Mouse (Mus musculus) kidney, embryonic 15.5 days (tissue): Measurements from ENCODE around the gene A730049H05Rik. TPM values are rescaled to one million over a fixed set of nuclear protein-coding genes. Genes with fewer than 3 reads are reported as not detected.

Source experiments
- ATAC-seq: fragments of 200-750 bp; cut with Nextera tagmentation; replicated peaks from 2 replicates; pipeline ENCODE4 v1.8.0; 2017; ENCODE audit warnings: moderate TSS enrichment; ENCODE audit not compliant: low FRiP score
- H3K27ac ChIP-seq: fragments of 300-500 bp; sonication (generic); 2 replicates; pipeline ENCODE4 v1.5.1; 2015; ENCODE audit warnings: mild to moderate bottlenecking, inconsistent platforms
- H3K27me3 ChIP-seq: fragments of 300-500 bp; sonication (generic); 2 replicates; pipeline ENCODE4 v1.6.1; 2015; ENCODE audit warnings: inconsistent platforms
- H3K36me3 ChIP-seq: fragments of 300-500 bp; sonication (generic); 2 replicates; pipeline ENCODE4 v1.6.1; 2015; ENCODE audit warnings: inconsistent platforms
- H3K4me1 ChIP-seq: fragments of 300-500 bp; sonication (generic); 2 replicates; pipeline ENCODE4 v1.6.1; 2015; ENCODE audit warnings: inconsistent platforms
- H3K4me2 ChIP-seq: fragments of 300-500 bp; sonication (generic); 2 replicates; pipeline ENCODE4 v1.6.1; 2015; ENCODE audit warnings: moderate library complexity, mild to moderate bottlenecking, inconsistent platforms
- H3K4me3 ChIP-seq: fragments of 300-500 bp; sonication (generic); replicated peaks from 2 replicates; pipeline ENCODE4 v1.5.1; 2015; ENCODE audit warnings: mild to moderate bottlenecking, inconsistent platforms
- H3K9ac ChIP-seq: fragments of 300-500 bp; sonication (generic); 2 replicates; pipeline ENCODE4 v1.6.1; 2015; ENCODE audit warnings: mild to moderate bottlenecking, inconsistent platforms
- H3K9me3 ChIP-seq: fragments of 300-500 bp; sonication (generic); replicated peaks from 2 replicates; pipeline ENCODE4 v1.6.1; 2016; ENCODE audit warnings: inconsistent platforms
- WGBS: fragments of 180-500 bp; shearing (Covaris S2); methylation state at CpG from one replicate; pipeline ENCODE4 v1.1.7; 2015; ENCODE audit warnings: mixed read lengths; 5-methylcytosine and 5-hydroxymethylcytosine counted together
- polyA plus RNA-seq: library from polyadenylated mRNA; unstranded; fragments of >200 nt; fragmentation: Nextera tagmentation; extraction: Ambion mirVana; gene quantifications from 2 replicates; pipeline ENCODE4 v1.2.1, GENCODE M21; 2015

The A730049H05Rik gene
- 1.9 and 2.9 TPM in 2 replicates for polyA plus RNA-seq

- Histone ChIP-seq H3K36me3 (peaks cover 55% of the 10 kb centered on the region), H3K4me2 (no peak within 1 kb of the TSS), H3K4me3 (no peak within 1 kb of the TSS), H3K4me1 (peaks cover 26% of the 10 kb centered on the region), H3K9me3 (no peaks in the 10 kb centered on the region), H3K27ac (peak within 1 kb of the TSS; percentile 41; the same call in 1 of the 2 replicates), H3K9ac (no peak within 1 kb of the TSS), H3K27me3 (no peaks in the 10 kb centered on the region)
- 27% methylated on average over 8 of the region's 8 CpGs for WGBS
- ATAC-seq: 0 out of 2 replicates have a peak, but pooled peaks have one; percentile 29
These were observed at the start of gene A730049H05Rik for GRCm38 (mm10) chr6:92816311-92816751. A730049H05Rik (plus strand) TSS chr6:92816478.

GRCm38 (mm10) chr6:92776356-92776755 is 39.9 kb upstream of the A730049H05Rik start:
- H3K27me3 ChIP-seq: no peaks in the 10 kb centered on the region
- H3K4me3 ChIP-seq: no peak overlapping the region
- 32% methylated on average over 2 of the region's 2 CpGs for WGBS
- 0 out of 2 replicates have a peak, but pooled peaks have one; percentile 36 for ATAC-seq
- peaks cover 5% of the 10 kb centered on the region; the same call in 1 of the 2 replicates for H3K4me1 ChIP-seq
- peaks cover 64% of the 10 kb centered on the region for H3K36me3 ChIP-seq
- H3K9ac ChIP-seq: no peak overlapping the region
- no peaks in the 10 kb centered on the region for H3K9me3 ChIP-seq
- no peak overlapping the region for H3K27ac ChIP-seq
- no peak overlapping the region for H3K4me2 ChIP-seq

GRCm38 (mm10) chr6:92779140-92779934 is 36.9 kb upstream of the A730049H05Rik start:
- H3K4me3 ChIP-seq: no peak overlapping the region
- 76% methylated on average over 11 of the region's 11 CpGs for WGBS
- H3K4me2 ChIP-seq: no peak overlapping the region
- peaks cover 68% of the 10 kb centered on the region for H3K36me3 ChIP-seq
- no peaks in the 10 kb centered on the region for H3K27me3 ChIP-seq
- no peaks in the 10 kb centered on the region for H3K9me3 ChIP-seq
- H3K4me1 ChIP-seq: peaks cover 5% of the 10 kb centered on the region; the same call in 1 of the 2 replicates
- no peak overlapping the region for H3K27ac ChIP-seq
- no peak; the same call in 1 of the 2 replicates for ATAC-seq
- H3K9ac ChIP-seq: no peak overlapping the region

- no peak for ATAC-seq
- no peak overlapping the region for H3K27ac ChIP-seq
- H3K4me3 ChIP-seq: no peak overlapping the region
- no peak overlapping the region for H3K4me2 ChIP-seq
- WGBS: 36% methylated on average over 5 of the region's 5 CpGs
- peaks cover 5% of the 10 kb centered on the region; the same call in 1 of the 2 replicates for H3K4me1 ChIP-seq
- no peak overlapping the region for H3K9ac ChIP-seq
- H3K27me3 ChIP-seq: no peaks in the 10 kb centered on the region
- no peaks in the 10 kb centered on the region for H3K9me3 ChIP-seq
- peaks cover 69% of the 10 kb centered on the region for H3K36me3 ChIP-seq
These were observed 36.4 kb upstream of the A730049H05Rik start for GRCm38 (mm10) chr6:92779935-92780205.

- no peak for ATAC-seq
- Histone ChIP-seq H3K36me3 (peaks cover 70% of the 10 kb centered on the region), H3K4me3 (no peak overlapping the region), H3K27ac (no peak overlapping the region), H3K4me2 (no peak overlapping the region), H3K4me1 (peaks cover 5% of the 10 kb centered on the region; the same call in 1 of the 2 replicates), H3K27me3 (no peaks in the 10 kb centered on the region), H3K9ac (no peak overlapping the region), H3K9me3 (no peaks in the 10 kb centered on the region)
- 88% methylated on average over 6 of the region's 6 CpGs for WGBS
These were observed 34.8 kb upstream of the A730049H05Rik start for GRCm38 (mm10) chr6:92781446-92781845.

GRCm38 (mm10) chr6:92784782-92785181 is 31.5 kb upstream of the A730049H05Rik start:
- Histone ChIP-seq H3K27me3 (no peaks in the 10 kb centered on the region), H3K4me2 (no peak overlapping the region), H3K4me1 (peaks cover 13% of the 10 kb centered on the region), H3K36me3 (peaks cover 56% of the 10 kb centered on the region), H3K27ac (no peak overlapping the region), H3K9me3 (no peaks in the 10 kb centered on the region), H3K9ac (no peak overlapping the region), H3K4me3 (no peak overlapping the region)
- ATAC-seq: no peak
- 23% methylated on average over 7 of the region's 7 CpGs for WGBS

- WGBS: 20% methylated on average over 20 of the region's 20 CpGs
- H3K27me3 ChIP-seq: no peaks in the 10 kb centered on the region
- H3K9me3 ChIP-seq: no peaks in the 10 kb centered on the region
- peaks cover 10% of the 10 kb centered on the region; the same call in 1 of the 2 replicates for H3K4me1 ChIP-seq
- peak; percentile 33; the same call in 1 of the 2 replicates for ATAC-seq
- H3K27ac ChIP-seq: no peak overlapping the region
- no peak overlapping the region for H3K9ac ChIP-seq
- peak overlapping the region; percentile 24 for H3K4me3 ChIP-seq
- H3K4me2 ChIP-seq: peak overlapping the region; percentile 53
- peaks cover 65% of the 10 kb centered on the region for H3K36me3 ChIP-seq
These were observed 29.4 kb upstream of the A730049H05Rik start for GRCm38 (mm10) chr6:92786701-92787375.

GRCm38 (mm10) chr6:92787376-92787712 is 28.9 kb upstream of the A730049H05Rik start:
- H3K4me2 ChIP-seq: peak overlapping the region; percentile 53
- no peaks in the 10 kb centered on the region for H3K9me3 ChIP-seq
- no peaks in the 10 kb centered on the region for H3K27me3 ChIP-seq
- 2% methylated on average over 11 of the region's 12 CpGs for WGBS
- no peak overlapping the region for H3K27ac ChIP-seq
- H3K4me1 ChIP-seq: peaks cover 10% of the 10 kb centered on the region; the same call in 1 of the 2 replicates
- peak; percentile 87 for ATAC-seq
- H3K9ac ChIP-seq: no peak overlapping the region
- peaks cover 62% of the 10 kb centered on the region for H3K36me3 ChIP-seq
- peak overlapping the region; percentile 24 for H3K4me3 ChIP-seq

GRCm38 (mm10) chr6:92793804-92794203 is 22.5 kb upstream of the A730049H05Rik start:
- 87% methylated on average over 6 of the region's 6 CpGs for WGBS
- no peaks in the 10 kb centered on the region for H3K27me3 ChIP-seq

GRCm38 (mm10) chr6:92801462-92801861 is 14.8 kb upstream of the A730049H05Rik start:
- H3K4me2 ChIP-seq: no peak overlapping the region

More at GRCm38 (mm10) chr6:92793804-92794203, 22.5 kb upstream of the A730049H05Rik start:
- ATAC-seq: no peak
- Histone ChIP-seq H3K9ac (no peak overlapping the region), H3K4me2 (no peak overlapping the region), H3K4me1 (no peaks in the 10 kb centered on the region), H3K9me3 (no peaks in the 10 kb centered on the region), H3K4me3 (no peak overlapping the region), H3K27ac (no peak overlapping the region), H3K36me3 (peaks cover 82% of the 10 kb centered on the region)

GRCm38 (mm10) chr6:92802421-92802820 is 13.9 kb upstream of the A730049H05Rik start:
- 91% methylated on average over 11 of the region's 11 CpGs for WGBS
- H3K27ac ChIP-seq: no peak overlapping the region
- H3K4me2 ChIP-seq: no peak overlapping the region
- no peaks in the 10 kb centered on the region for H3K4me1 ChIP-seq
- no peaks in the 10 kb centered on the region for H3K27me3 ChIP-seq
- H3K9ac ChIP-seq: no peak overlapping the region
- no peaks in the 10 kb centered on the region for H3K9me3 ChIP-seq
- H3K36me3 ChIP-seq: peaks cover 74% of the 10 kb centered on the region
- no peak for ATAC-seq
- no peak overlapping the region for H3K4me3 ChIP-seq

More at GRCm38 (mm10) chr6:92801462-92801861, 14.8 kb upstream of the A730049H05Rik start:
- Histone ChIP-seq H3K4me1 (no peaks in the 10 kb centered on the region), H3K9ac (no peak overlapping the region), H3K36me3 (peaks cover 75% of the 10 kb centered on the region), H3K9me3 (no peaks in the 10 kb centered on the region), H3K4me3 (no peak overlapping the region), H3K27ac (no peak overlapping the region), H3K27me3 (no peaks in the 10 kb centered on the region)
- WGBS: 84% methylated on average over 2 of the region's 2 CpGs
- ATAC-seq: no peak

GRCm38 (mm10) chr6:92803213-92803612 is 13.1 kb upstream of the A730049H05Rik start:
- Histone ChIP-seq H3K9ac (no peak overlapping the region), H3K4me1 (no peaks in the 10 kb centered on the region), H3K9me3 (no peaks in the 10 kb centered on the region), H3K4me2 (no peak overlapping the region), H3K27me3 (no peaks in the 10 kb centered on the region), H3K36me3 (peaks cover 68% of the 10 kb centered on the region), H3K27ac (0 out of 2 replicates have a peak overlapping the region, but pooled peaks have one; percentile 9), H3K4me3 (no peak overlapping the region)
- ATAC-seq: 0 out of 2 replicates have a peak, but pooled peaks have one; percentile 49
- WGBS: 70% methylated on average over 6 of the region's 6 CpGs
